Mouse (Mus musculus) stomach, embryonic 16.5 days (tissue): ENCODE results near the gene Mfn2. TPM values are rescaled to one million over a fixed set of nuclear protein-coding genes. Genes with fewer than 3 reads are reported as not detected.

Experiments used
- ATAC-seq: fragments of 200-750 bp; cut with Nextera tagmentation; 2 replicates; pipeline ENCODE4 v1.8.0; 2017; ENCODE audit warnings: moderate number of reproducible peaks, moderate TSS enrichment; ENCODE audit not compliant: insufficient read depth, low FRiP score
- H3K27ac ChIP-seq: fragments of 300-500 bp; sonication (generic); 2 replicates; pipeline ENCODE4 v1.5.1; 2014; ENCODE audit warnings: low read length
- H3K27me3 ChIP-seq: fragments of 300-500 bp; sonication (generic); 2 replicates; pipeline ENCODE4 v1.6.1; 2014; ENCODE audit warnings: low read length, control low read depth, mixed read lengths; ENCODE audit not compliant: control insufficient read depth, insufficient read depth
- H3K36me3 ChIP-seq: fragments of 300-500 bp; sonication (generic); 2 replicates; pipeline ENCODE4 v1.6.1; 2014; ENCODE audit warnings: low read length; ENCODE audit not compliant: control insufficient read depth, insufficient read depth
- H3K4me1 ChIP-seq: fragments of 300-500 bp; sonication (generic); 2 replicates; pipeline ENCODE4 v1.6.1; 2014; ENCODE audit warnings: low read length, control low read depth, mixed read lengths; ENCODE audit not compliant: control insufficient read depth, insufficient read depth
- H3K4me2 ChIP-seq: fragments of 300-500 bp; sonication (generic); 2 replicates; pipeline ENCODE4 v1.6.1; 2014; ENCODE audit warnings: low read depth, low read length, mixed read lengths
- H3K4me3 ChIP-seq: fragments of 300-500 bp; sonication (generic); replicated peaks from 2 replicates; pipeline ENCODE4 v1.5.1; 2014; ENCODE audit warnings: mild to moderate bottlenecking, low read length
- H3K9ac ChIP-seq: fragments of 300-500 bp; sonication (generic); 2 replicates; pipeline ENCODE4 v1.6.1; 2014; ENCODE audit warnings: low read length
- H3K9me3 ChIP-seq: fragments of 300-500 bp; sonication (generic); replicated peaks from 2 replicates; pipeline ENCODE4 v1.6.1; 2016; ENCODE audit warnings: low read length, control low read depth; ENCODE audit not compliant: control insufficient read depth
- WGBS: fragments of 180-500 bp; shearing (Covaris S2); extraction: QIAGEN DNeasy Blood & Tissue Kit; methylation state at CpG from one replicate; pipeline ENCODE4 v1.1.7; 2014; 5-methylcytosine and 5-hydroxymethylcytosine counted together
- polyA plus RNA-seq: library from polyadenylated mRNA; unstranded; fragments of >200 nt; fragmentation: Nextera tagmentation; extraction: Ambion mirVana; gene quantifications from 2 replicates; pipeline ENCODE4 v1.2.1, GENCODE M21; 2015

Mfn2 gene
- polyA plus RNA-seq, 1 experiment from 2014 or later: 47.4 TPM

DNA sequence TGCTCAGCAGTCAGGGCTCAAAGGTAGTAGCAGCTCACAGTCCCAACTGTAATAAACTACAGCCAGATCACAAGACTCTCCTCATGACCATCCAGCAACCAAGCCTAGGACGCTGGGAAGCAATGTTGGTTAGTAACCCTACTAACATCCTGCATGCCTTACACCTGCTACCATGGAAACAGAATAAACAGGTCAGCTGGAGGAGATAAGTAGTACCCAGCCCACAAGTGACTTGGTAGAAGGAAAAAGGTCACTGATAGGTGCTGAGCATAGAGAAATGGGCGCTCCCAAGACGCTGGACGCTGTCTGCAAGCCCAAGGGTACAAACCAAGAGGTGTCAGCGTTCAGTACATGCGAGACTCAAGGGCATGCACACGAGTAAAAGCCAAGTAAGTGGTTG lies 4.1 kb downstream of the Mfn2 start:
- Histone ChIP-seq H3K9ac (no peak overlapping the region; the same call in 1 of the 2 replicates), H3K36me3 (peaks cover 6% of the 10 kb centered on the region; the same call in 1 of the 2 replicates), H3K4me2 (no peak overlapping the region), H3K27me3 (no peaks in the 10 kb centered on the region), H3K27ac (no peak overlapping the region), H3K4me3 (no peak overlapping the region), H3K4me1 (peaks cover 14% of the 10 kb centered on the region), H3K9me3 (no peaks in the 10 kb centered on the region)
- 0 out of 2 replicates have a peak, but pooled peaks have one; percentile 26 for ATAC-seq
- 79% methylated on average over 7 of the region's 7 CpGs for WGBS

DNA sequence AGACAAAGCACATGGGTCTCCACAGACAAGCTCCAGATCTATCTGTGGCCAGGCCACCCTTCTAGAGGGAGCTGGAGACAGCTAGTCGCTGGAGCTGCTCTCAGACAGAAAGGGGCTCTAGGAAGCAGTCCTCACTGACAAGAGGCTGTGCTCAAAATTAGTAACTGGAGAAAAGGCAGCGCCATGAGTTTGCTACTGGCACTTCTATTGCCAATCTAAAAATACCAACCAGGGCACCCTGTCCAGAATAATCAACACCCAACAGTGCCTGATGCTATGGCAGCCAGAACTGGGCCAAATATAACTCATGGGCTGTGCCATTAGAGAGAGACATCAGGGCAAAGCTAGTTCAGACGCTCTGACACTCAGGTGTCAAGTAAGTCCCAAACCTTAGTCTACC lies 7.2 kb downstream of the Mfn2 start:
- Histone ChIP-seq H3K36me3 (peaks cover 7% of the 10 kb centered on the region; the same call in 1 of the 2 replicates), H3K4me3 (no peak overlapping the region), H3K4me1 (peaks cover 4% of the 10 kb centered on the region; the same call in 1 of the 2 replicates), H3K27me3 (no peaks in the 10 kb centered on the region), H3K9me3 (no peaks in the 10 kb centered on the region), H3K4me2 (no peak overlapping the region), H3K27ac (no peak overlapping the region), H3K9ac (no peak overlapping the region)
- WGBS: 87% methylated on average over 3 of the region's 3 CpGs
- ATAC-seq: no peak

DNA sequence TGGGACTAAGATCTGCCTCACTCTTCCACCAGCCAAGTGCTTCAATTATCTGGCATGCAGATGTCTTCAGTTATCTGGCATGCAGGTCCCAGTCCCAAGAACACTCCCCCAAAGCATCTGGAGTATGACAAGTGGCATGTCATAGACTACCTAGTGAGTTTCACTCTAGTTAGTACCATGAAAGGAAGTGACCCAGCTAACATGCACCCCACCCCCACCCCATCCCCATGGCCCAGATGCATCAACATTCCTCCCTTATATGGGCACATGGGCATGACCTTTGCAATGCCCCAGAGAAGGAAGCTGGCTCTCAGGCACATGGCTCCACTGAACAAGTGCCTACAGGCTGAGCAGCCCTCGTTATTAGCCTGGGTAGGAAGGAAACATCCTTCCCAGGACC lies 8.1 kb downstream of the Mfn2 start:
- no peaks in the 10 kb centered on the region for H3K27me3 ChIP-seq

DNA sequence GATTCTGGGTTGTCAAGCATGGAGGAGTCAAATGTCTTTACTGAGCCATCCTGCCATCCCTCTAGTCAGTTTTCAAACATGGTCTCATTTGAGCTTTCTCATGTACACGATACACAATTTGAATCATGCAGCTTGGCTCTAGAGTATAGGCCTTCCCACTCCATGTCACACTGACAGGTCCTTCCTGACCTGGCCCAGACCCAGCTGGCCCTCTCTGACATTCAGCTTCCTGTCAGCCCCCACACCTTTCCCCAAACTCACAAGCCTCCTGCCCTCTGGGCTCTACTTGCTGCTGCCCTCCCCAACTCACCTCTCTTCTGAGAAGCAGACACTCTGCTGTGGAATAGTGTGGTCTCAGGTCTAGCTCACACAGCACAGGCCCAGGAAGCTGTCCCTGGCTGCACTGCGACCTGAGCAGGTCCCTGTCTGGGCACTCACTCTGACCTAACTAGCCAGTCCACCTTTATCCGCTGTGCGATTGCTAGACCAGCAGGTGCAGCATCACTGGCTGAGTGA lies 8.6 kb downstream of the Mfn2 start:
- peaks cover 11% of the 10 kb centered on the region for H3K36me3 ChIP-seq
- H3K4me2 ChIP-seq: no peak overlapping the region
- no peak for ATAC-seq
- H3K27me3 ChIP-seq: no peaks in the 10 kb centered on the region
- H3K27ac ChIP-seq: no peak overlapping the region
- no peak overlapping the region for H3K9ac ChIP-seq
- peaks cover 2% of the 10 kb centered on the region; the same call in 1 of the 2 replicates for H3K4me1 ChIP-seq
- H3K4me3 ChIP-seq: no peak overlapping the region
- H3K9me3 ChIP-seq: no peaks in the 10 kb centered on the region
- WGBS: 91% methylated on average over 4 of the region's 4 CpGs

More for the DNA sequence above, 8.1 kb downstream of the Mfn2 start:
- Histone ChIP-seq H3K4me2 (no peak overlapping the region), H3K9ac (no peak overlapping the region), H3K4me1 (peaks cover 4% of the 10 kb centered on the region; the same call in 1 of the 2 replicates), H3K27ac (no peak overlapping the region), H3K9me3 (no peaks in the 10 kb centered on the region), H3K4me3 (no peak overlapping the region), H3K36me3 (peaks cover 11% of the 10 kb centered on the region)
- 47% methylated on average over 1 of the region's 1 CpGs for WGBS
- no peak for ATAC-seq

DNA sequence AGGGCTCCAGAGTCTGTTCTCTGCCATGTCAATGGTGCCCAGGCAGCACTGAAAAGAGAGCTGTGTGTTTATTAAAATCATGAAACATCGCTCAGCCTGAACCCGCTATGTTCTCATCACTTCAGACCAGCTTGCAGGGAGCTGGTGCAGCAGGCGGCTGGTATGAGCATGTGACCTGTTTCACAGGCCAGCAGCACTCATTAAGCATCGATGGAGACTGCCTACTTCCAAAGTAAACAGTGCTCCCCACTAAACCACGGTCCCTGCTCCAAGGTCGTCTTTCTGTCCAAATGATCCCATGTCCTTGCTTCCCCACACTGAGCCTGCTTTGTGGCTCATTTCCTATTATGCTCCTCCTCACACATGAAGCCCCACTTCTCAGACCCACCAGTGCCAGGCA lies 14.2 kb downstream of the Mfn2 start:
- Histone ChIP-seq H3K4me2 (no peak overlapping the region), H3K4me1 (no peaks in the 10 kb centered on the region), H3K9me3 (no peaks in the 10 kb centered on the region), H3K4me3 (no peak overlapping the region), H3K27me3 (no peaks in the 10 kb centered on the region), H3K27ac (no peak overlapping the region), H3K36me3 (peaks cover 33% of the 10 kb centered on the region), H3K9ac (no peak overlapping the region)
- 79% methylated on average over 6 of the region's 6 CpGs for WGBS
- no peak for ATAC-seq

DNA sequence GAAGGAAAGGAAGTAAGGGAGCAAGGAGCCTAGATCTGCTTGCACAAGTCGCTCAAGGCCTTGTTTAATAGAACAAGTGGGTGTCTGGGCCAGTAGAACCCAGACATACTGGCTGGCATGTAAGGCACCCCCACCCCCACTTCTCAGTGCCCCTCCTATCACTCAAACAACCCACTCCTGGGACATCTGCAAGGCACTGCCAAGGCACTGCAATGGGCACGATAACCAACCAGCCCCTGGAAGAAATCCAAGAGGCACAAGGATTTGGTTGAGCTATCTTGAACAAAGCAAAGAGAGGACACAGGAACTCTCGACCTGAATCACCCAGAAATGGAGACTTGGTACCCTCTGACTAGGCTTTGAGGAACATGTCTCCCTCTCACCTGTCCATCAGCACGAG lies 16.3 kb downstream of the Mfn2 start:
- peaks cover 40% of the 10 kb centered on the region for H3K36me3 ChIP-seq
- no peaks in the 10 kb centered on the region for H3K4me1 ChIP-seq
- no peaks in the 10 kb centered on the region for H3K9me3 ChIP-seq
- H3K27me3 ChIP-seq: no peaks in the 10 kb centered on the region
- ATAC-seq: no peak
- WGBS: 87% methylated on average over 4 of the region's 4 CpGs
- no peak overlapping the region for H3K27ac ChIP-seq
- no peak overlapping the region for H3K9ac ChIP-seq
- H3K4me3 ChIP-seq: no peak overlapping the region
- no peak overlapping the region for H3K4me2 ChIP-seq

DNA sequence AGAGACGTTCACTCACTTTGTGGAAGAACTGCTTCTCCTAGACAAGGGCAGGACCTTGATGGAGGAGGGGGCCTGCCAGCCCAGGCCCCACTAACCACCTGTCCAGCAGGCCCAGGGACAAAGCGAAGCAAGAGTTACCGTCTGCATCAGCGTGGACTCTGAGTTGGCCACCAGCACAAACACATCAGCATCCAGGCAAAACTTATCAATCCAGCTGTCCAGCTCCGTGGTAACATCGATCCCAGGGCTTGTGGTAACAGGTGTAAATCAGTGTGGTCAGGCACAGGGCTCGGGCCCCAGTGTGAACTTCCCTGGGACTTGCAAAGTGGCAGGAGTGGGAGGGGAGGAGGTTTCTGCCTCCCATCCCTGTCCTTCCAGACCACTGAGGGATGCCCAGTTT lies 17.2 kb downstream of the Mfn2 start:
- Histone ChIP-seq H3K4me2 (no peak overlapping the region), H3K4me3 (no peak overlapping the region), H3K36me3 (peaks cover 46% of the 10 kb centered on the region), H3K9me3 (no peaks in the 10 kb centered on the region), H3K4me1 (no peaks in the 10 kb centered on the region), H3K27ac (no peak overlapping the region), H3K9ac (no peak overlapping the region), H3K27me3 (no peaks in the 10 kb centered on the region)
- WGBS: 94% methylated on average over 7 of the region's 7 CpGs
- ATAC-seq: no peak

DNA sequence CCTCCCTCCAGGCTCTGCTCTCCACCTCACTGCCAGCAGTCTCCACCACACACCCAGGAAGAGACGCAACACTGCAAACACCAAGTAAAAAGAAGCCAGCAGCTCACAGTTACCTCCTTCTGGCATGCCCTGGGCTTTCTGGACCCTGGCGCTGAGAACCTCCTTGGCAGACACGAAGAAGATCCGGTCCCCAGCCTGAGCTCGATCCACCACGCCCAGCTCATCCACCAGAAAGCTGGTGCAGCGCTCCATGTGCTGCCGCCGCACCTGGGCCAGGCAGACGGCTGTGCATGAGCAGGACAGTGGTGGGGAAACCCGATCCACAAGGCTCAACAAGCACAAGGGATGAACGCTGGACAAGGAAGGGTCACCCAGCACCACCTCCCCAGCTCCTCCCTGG lies 18.3 kb downstream of the Mfn2 start:
- Histone ChIP-seq H3K4me1 (no peaks in the 10 kb centered on the region), H3K9me3 (no peaks in the 10 kb centered on the region), H3K36me3 (peaks cover 53% of the 10 kb centered on the region), H3K27ac (no peak overlapping the region), H3K9ac (no peak overlapping the region), H3K27me3 (no peaks in the 10 kb centered on the region), H3K4me3 (no peak overlapping the region), H3K4me2 (no peak overlapping the region)
- ATAC-seq: no peak
- WGBS: 93% methylated on average over 12 of the region's 12 CpGs

DNA sequence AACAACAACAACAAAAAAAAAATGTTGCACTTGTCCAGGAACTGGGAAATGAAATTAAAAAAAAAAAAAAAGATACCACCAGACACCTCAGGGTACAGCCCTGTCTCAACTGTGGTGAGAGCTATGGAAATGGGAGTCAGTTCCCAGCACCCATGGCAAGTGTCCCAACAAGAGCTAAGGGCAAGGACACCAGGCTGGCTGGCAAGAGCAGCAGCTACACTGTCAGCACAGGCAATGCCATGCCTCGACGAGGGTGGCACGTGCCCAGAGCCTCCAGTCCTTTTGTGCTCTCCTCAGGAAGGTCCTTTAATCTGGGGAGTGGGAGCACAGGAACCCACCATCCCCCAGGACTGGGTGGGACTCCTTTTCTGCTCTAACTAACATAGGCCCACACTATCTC lies 20.4 kb downstream of the Mfn2 start:
- H3K4me1 ChIP-seq: no peaks in the 10 kb centered on the region
- no peak overlapping the region for H3K4me3 ChIP-seq
- 94% methylated on average over 3 of the region's 3 CpGs for WGBS
- no peak overlapping the region for H3K4me2 ChIP-seq
- H3K27me3 ChIP-seq: no peaks in the 10 kb centered on the region
- no peak overlapping the region for H3K9ac ChIP-seq
- ATAC-seq: no peak
- peaks cover 57% of the 10 kb centered on the region for H3K36me3 ChIP-seq
- no peak overlapping the region for H3K27ac ChIP-seq
- no peaks in the 10 kb centered on the region for H3K9me3 ChIP-seq
